Mouse (Mus musculus): ENCODE data around the gene Ttll8.
A peak's percentile ranks its signal among the peaks of the same experiment; 100 is the strongest.

The Ttll8 gene

GRCm38 (mm10) chr15:88882851-88883250 lies 71.4 kb downstream of the Ttll8 start:
- DNase-seq (ENCODE audit: low spot score in 2 of 2), result no peak

- no peak for DNase-seq (ENCODE audit: low spot score in 2 of 2)
These were observed 72.8 kb downstream of the Ttll8 start for GRCm38 (mm10) chr15:88881253-88882044.

- DNase-seq (ENCODE audit: low spot score in 2 of 2), result no peak
These were observed 77.2 kb downstream of the Ttll8 start for GRCm38 (mm10) chr15:88877021-88877400.

GRCm38 (mm10) chr15:88876155-88877020 lies 77.8 kb downstream of the Ttll8 start:
- DNase-seq (ENCODE audit: low spot score in 2 of 2), result peak; percentile 68 to 81

GRCm38 (mm10) chr15:88875625-88876081 lies 78.6 kb downstream of the Ttll8 start:
- no peak for DNase-seq (ENCODE audit: low spot score in 2 of 2)

- no peak for DNase-seq (ENCODE audit: low spot score in 2 of 2)
These were observed 79.7 kb downstream of the Ttll8 start for GRCm38 (mm10) chr15:88874477-88874876.

GRCm38 (mm10) chr15:88874061-88874460 lies 80.2 kb downstream of the Ttll8 start:
- no peak for DNase-seq (ENCODE audit: low spot score in 2 of 2)

GRCm38 (mm10) chr15:88870418-88871185 lies 83.6 kb downstream of the Ttll8 start:
- no peak for DNase-seq (ENCODE audit: low spot score in 2 of 2)

- DNase-seq (ENCODE audit: low spot score in 2 of 2), result no peak
These were observed 86.0 kb downstream of the Ttll8 start for GRCm38 (mm10) chr15:88868024-88868742.

- no peak for DNase-seq (ENCODE audit: low spot score in 2 of 2)
These were observed 86.7 kb downstream of the Ttll8 start for GRCm38 (mm10) chr15:88867368-88868023.

- no peak for DNase-seq (ENCODE audit: low spot score in 2 of 2)
These were observed 87.3 kb downstream of the Ttll8 start for GRCm38 (mm10) chr15:88866934-88867356.

- no peak for DNase-seq (ENCODE audit: low spot score in 2 of 2)
These were observed 88.1 kb downstream of the Ttll8 start for GRCm38 (mm10) chr15:88865888-88866695.

- DNase-seq (ENCODE audit: low spot score in 2 of 2), result no peak
These were observed 89.2 kb downstream of the Ttll8 start for GRCm38 (mm10) chr15:88865061-88865460.

GRCm38 (mm10) chr15:88864270-88865030 lies 89.8 kb downstream of the Ttll8 start:
- no peak for DNase-seq (ENCODE audit: low spot score in 2 of 2)

- peak; percentile 55 to 67 for DNase-seq (ENCODE audit: low spot score in 2 of 2)
These were observed 90.5 kb downstream of the Ttll8 start for GRCm38 (mm10) chr15:88863695-88864231.

- peak in 1 of 2 experiments; percentile 49 for DNase-seq (ENCODE audit: low spot score in 2 of 2)
These were observed 91.1 kb downstream of the Ttll8 start for GRCm38 (mm10) chr15:88862881-88863694.

- DNase-seq (ENCODE audit: low spot score in 2 of 2), result peak; percentile 93 to 97
These were observed 92.2 kb downstream of the Ttll8 start, which contains the start of gene Pim3 for GRCm38 (mm10) chr15:88861772-88862622. Gene Pim3 (plus strand): TSS chr15:88862186.
